Mouse (Mus musculus) spleen, embryonic (tissue): ENCODE results near the gene Sh3kbp1.

ENCODE experiments used
- CTCF ChIA-PET: fragments of 350-600 bp; sonication (Branson Sonifier 250); formaldehyde crosslinking; loops from one replicate; lab custom pipeline; 2022; lab: Charles Lee

Gene Sh3kbp1

GRCm38 (mm10) chrX:159995808-159996207, 368.7 kb downstream of the Sh3kbp1 start:
- CTCF ChIA-PET, result no interaction called here
